9 mouse cellular contexts compared by ENCODE assay signal in genomic region chr1:106549025-106549424, GRCm38 (mm10).
DNase-seq lines count a peak whose midpoint lies in the region; ATAC-seq and TF ChIP-seq lines count a peak whose summit lies in the region.
"Had no signal": no experiment of that assay in that cellular context is flagged by ENCODE, and none has a peak within 500 bp of the region (broad histone marks: within the 10 kb centered on the region; RNA-seq: fewer than 3 reads in every experiment).

No protein-coding gene starts in this region.

- no peak overlapping the region for H3K4me3 ChIP-seq in kidney, adult 2 months (ENCODE audit: insufficient read depth, low read depth, low read length)
- H3K4me3 ChIP-seq in limb, embryonic 15.5 days: no peak overlapping the region

- H3K9ac ChIP-seq in limb, embryonic 15.5 days: no peak overlapping the region

- peak; percentile 80 for ATAC-seq in CD4-positive, CD25-positive, alpha-beta regulatory T cell, adult 4 months
- no peak for ATAC-seq in limb, embryonic 15.5 days (ENCODE audit: insufficient number of reproducible peaks, low FRiP score, low TSS enrichment, low read depth)

- H3K4me2 ChIP-seq in limb, embryonic 15.5 days: no peak overlapping the region

- TF ChIP-seq CTCF in kidney, adult 2 months (conservative IDR thresholded peaks at IDR 0.05; ENCODE audit: insufficient read depth, insufficient read length, low read depth, low read length): no peak

- no peaks in the 10 kb centered on the region for H3K9me3 ChIP-seq in limb, embryonic 15.5 days
- H3K9me3 ChIP-seq: G1E had no signal

- WGBS in kidney, adult 2 months: 70% methylated on average over 5 of the region's 5 CpGs
- WGBS in limb, embryonic 15.5 days: 66% methylated on average over 5 of the region's 5 CpGs

- H3K36me3 ChIP-seq in kidney, adult 2 months (ENCODE audit: control insufficient read depth, insufficient read depth, low read length): no peaks in the 10 kb centered on the region
- no peaks in the 10 kb centered on the region for H3K36me3 ChIP-seq in limb, embryonic 15.5 days
- H3K36me3 ChIP-seq: G1E had no signal

- peak overlapping the region; percentile 62 for H3K27ac ChIP-seq in kidney, adult 2 months (ENCODE audit: insufficient read depth, low read depth, low read length)
- peak overlapping the region; percentile 29; the same call in 1 of the 2 replicates for H3K27ac ChIP-seq in limb, embryonic 15.5 days

- H3K27me3 ChIP-seq in kidney, adult 2 months (replicated peaks; ENCODE audit: control insufficient read depth, insufficient read depth, low read length): no peaks in the 10 kb centered on the region
- no peaks in the 10 kb centered on the region for H3K27me3 ChIP-seq in limb, embryonic 15.5 days

- TF ChIP-seq POLR2A in kidney, adult 2 months (IDR thresholded peaks at IDR 0.05; ENCODE audit: low read depth, low read length): no peak

- peak; percentile 59 for DNase-seq in kidney, adult 2 months
- DNase-seq in kidney, postnatal 10 days: no peak
- DNase-seq in heart, adult 9 months (ENCODE audit: low spot score in 2 of 2): peak; percentile 54 to 84
- DNase-seq in adrenal gland, postnatal 25 days: no peak
- DNase-seq in testis, postnatal 10 days (ENCODE audit: low spot score): no peak
- no peak for DNase-seq in adrenal gland, adult 18-20 months (ENCODE audit: low spot score in 2 of 2)

- peaks cover 3% of the 10 kb centered on the region; the same call in 1 of the 2 replicates for H3K4me1 ChIP-seq in kidney, adult 2 months (ENCODE audit: control insufficient read depth, insufficient read depth, low read length)
- H3K4me1 ChIP-seq in limb, embryonic 15.5 days: peaks cover 32% of the 10 kb centered on the region

Comparison
In these comparisons a context has a peak if more than half of its experiments do, and no peak if none do; other contexts are left out.
1. DNase-seq: peak in kidney, adult 2 months (single experiment) and heart, adult 9 months (2 of 2); none in kidney, postnatal 10 days (single experiment), adrenal gland, postnatal 25 days (single experiment), testis, postnatal 10 days (single experiment) and adrenal gland, adult 18-20 months (0 of 2).